ENCODE assay signal across 8 mouse cellular contexts in genomic region chr4:32950356-32951034, GRCm38 (mm10). TPM values are rescaled to one million over a fixed set of nuclear protein-coding genes. Genes with fewer than 3 reads are reported as not detected.
DNase-seq lines count a peak whose midpoint lies in the region; ATAC-seq lines count a peak whose summit lies in the region.

Gene Ankrd6, minus strand, starts transcription at chr4:32950841.

- peak; percentile 83 for DNase-seq in NIH3T3 (ENCODE audit: low read depth)
- DNase-seq in cerebellum, postnatal 10 days: peak; percentile 91 to 92
- peak; percentile 44 to 82 for DNase-seq in frontal cortex, postnatal 10 days (ENCODE audit: low spot score in 2 of 2)
- peak; percentile 94 for DNase-seq in hindbrain, embryonic 11.5 days (ENCODE audit: low spot score)
- peak; percentile 81 to 84 for DNase-seq in layer of hippocampus, postnatal 25 days (ENCODE audit: extremely low spot score in 1 of 2, low spot score in 1 of 2)
- DNase-seq in lung, postnatal 14 days: peak; percentile 74
- DNase-seq in retina, embryonic 14.5 days (ENCODE audit: low spot score): peak; percentile 93
- DNase-seq in thymus, postnatal 36 days: peak; percentile 78 to 84

- peaks cover 6% of the 10 kb centered on the region; the same call in 1 of the 2 replicates for H3K4me1 ChIP-seq in hindbrain, embryonic 11.5 days (replicated peaks; ENCODE audit: control insufficient read depth, insufficient read depth, low read length)

- under 1% methylated on average over 57 of the region's 66 CpGs for WGBS in hindbrain, embryonic 11.5 days

- peak within 1 kb of the TSS; percentile 73 for H3K9ac ChIP-seq in hindbrain, embryonic 11.5 days (ENCODE audit: low read depth, low read length)

- H3K27ac ChIP-seq in hindbrain, embryonic 11.5 days (ENCODE audit: low read depth, low read length): no peak within 1 kb of the TSS

- peak within 1 kb of the TSS; percentile 72 for H3K4me3 ChIP-seq in hindbrain, embryonic 11.5 days (ENCODE audit: low read depth, low read length)

- 0 out of 2 replicates have a peak, but pooled peaks cover 4% of the 10 kb centered on the region for H3K27me3 ChIP-seq in hindbrain, embryonic 11.5 days (ENCODE audit: control insufficient read depth, insufficient read depth, low read length)

- H3K4me2 ChIP-seq in hindbrain, embryonic 11.5 days (replicated peaks; ENCODE audit: low read depth, low read length): peak within 1 kb of the TSS; percentile 91

- peak; percentile 91 for ATAC-seq in hindbrain, embryonic 11.5 days (ENCODE audit: low FRiP score)

- no peaks in the 10 kb centered on the region for H3K36me3 ChIP-seq in hindbrain, embryonic 11.5 days (ENCODE audit: control insufficient read depth, insufficient read depth, low read length)

- H3K9me3 ChIP-seq in hindbrain, embryonic 11.5 days (ENCODE audit: control insufficient read depth, low read length): no peaks in the 10 kb centered on the region

RNA-seq across cellular contexts. Expression of gene Ankrd6, which starts in this region (rescaled TPM):
- polyA plus RNA-seq in hindbrain, embryonic 11.5 days (2014; fragmentation: Nextera tagmentation; extraction: Ambion mirVana): 22.4 and 27.4 TPM in 2 replicates
- 10 to 100 TPM; 34.8 to 35.6 TPM for total RNA-seq in layer of hippocampus, postnatal 25 days (2021)
